Mouse (Mus musculus) olfactory bulb, adult 2 months (tissue): ENCODE measurements at regions not wholly inside any gene's neighbourhood (a gene's known extent, or its start where the extent isn't known, plus 50 kb on each side); places are given as distances from the start of the nearest gene placed in this dataset.

Source experiments
- H3K27ac ChIP-seq: fragments of 200-500 bp; 2 replicates; pipeline ENCODE4 v1.5.1; 2012; ENCODE audit warnings: low read depth, low read length; ENCODE audit not compliant: insufficient read depth
- H3K4me1 ChIP-seq: fragments of 200-500 bp; 2 replicates; pipeline ENCODE4 v1.6.1; 2012; ENCODE audit warnings: low read length; ENCODE audit not compliant: control insufficient read depth, insufficient read depth
- H3K4me3 ChIP-seq: fragments of 200-500 bp; 2 replicates; pipeline ENCODE4 v1.5.1; 2012; ENCODE audit warnings: mild to moderate bottlenecking, low read depth, low read length, moderate library complexity; ENCODE audit not compliant: insufficient read depth
- CTCF ChIP-seq: fragments of 200-500 bp; IDR thresholded peaks from 2 replicates; pipeline ENCODE4 v1.5.1; 2012; ENCODE audit warnings: low read depth, mild to moderate bottlenecking, low read length, moderate library complexity; ENCODE audit not compliant: insufficient read depth
- POLR2A ChIP-seq: fragments of 200-500 bp; IDR thresholded peaks from 2 replicates; pipeline ENCODE4 v1.6.1; 2012; ENCODE audit warnings: mild to moderate bottlenecking, low read depth, low read length, moderate library complexity; ENCODE audit not compliant: insufficient read depth
- WGBS: fragments of 180-500 bp; shearing (Covaris S2); methylation state at CpG from one replicate; pipeline ENCODE4 v1.1.7; 2018; 5-methylcytosine and 5-hydroxymethylcytosine counted together

- 55% methylated on average over 3 of the region's 3 CpGs for WGBS
- H3K27ac ChIP-seq, result no peak overlapping the region
- H3K4me1 ChIP-seq, result 0 out of 2 replicates have a peak, but pooled peaks cover 3% of the 10 kb centered on the region
- TF ChIP-seq POLR2A (no peak), CTCF (no peak)
- no peak overlapping the region for H3K4me3 ChIP-seq
These were observed 226.5 kb upstream of the Elac2 start for GRCm38 (mm10) chr11:64752299-64752698.

- H3K4me3 ChIP-seq, result no peak overlapping the region
- no peak for TF ChIP-seq CTCF
- TF ChIP-seq POLR2A, result no peak
- WGBS, result 51% methylated on average over 7 of the region's 7 CpGs
- H3K4me1 ChIP-seq, result 0 out of 2 replicates have a peak, but pooled peaks cover 3% of the 10 kb centered on the region
- no peak overlapping the region for H3K27ac ChIP-seq
These were observed 226.0 kb upstream of the Elac2 start for GRCm38 (mm10) chr11:64752816-64753215.

DNA sequence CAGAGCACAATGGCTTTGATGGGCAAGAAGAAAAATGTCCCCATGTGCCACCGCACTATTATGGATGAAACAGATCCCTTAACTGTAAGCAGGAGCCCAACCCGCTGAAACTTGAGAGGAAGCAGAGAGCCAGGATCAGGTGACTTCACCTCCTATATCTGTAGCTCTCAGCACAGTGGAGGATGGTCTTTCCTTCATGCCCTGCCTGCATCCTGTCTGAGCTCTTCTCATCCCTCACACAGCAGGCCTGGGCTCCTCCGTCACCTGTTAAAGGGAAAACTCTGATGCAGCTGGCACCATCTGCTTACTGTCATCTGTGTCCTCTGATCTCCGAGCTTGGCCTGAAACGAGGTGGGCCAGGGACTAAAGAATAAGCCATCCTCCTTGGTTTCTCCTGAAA is 224.8 kb upstream of the Elac2 start:
- Histone ChIP-seq H3K4me3 (no peak overlapping the region), H3K27ac (no peak overlapping the region), H3K4me1 (0 out of 2 replicates have a peak, but pooled peaks cover 3% of the 10 kb centered on the region)
- TF ChIP-seq CTCF (no peak), POLR2A (no peak)
- 85% methylated on average over 5 of the region's 5 CpGs for WGBS

DNA sequence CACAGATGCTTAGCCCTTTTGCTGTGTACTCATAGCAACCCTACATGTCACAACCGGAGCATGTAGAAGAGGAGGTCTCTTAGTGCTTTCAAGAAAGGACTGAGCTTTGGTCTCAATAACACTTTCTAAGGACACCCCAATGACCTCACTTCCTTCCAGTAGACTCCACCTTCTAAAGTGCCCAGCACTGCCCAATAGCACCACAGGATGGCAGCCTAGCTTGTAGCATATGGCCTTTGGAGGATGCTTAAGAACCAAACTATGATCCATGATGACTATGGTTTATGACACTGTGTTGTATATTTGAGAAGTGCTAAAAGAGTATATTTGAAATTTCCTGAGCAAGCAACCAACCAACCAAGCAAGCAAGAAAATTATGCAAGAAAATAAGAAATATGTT is 223.3 kb upstream of the Elac2 start:
- no peak overlapping the region for H3K27ac ChIP-seq
- TF ChIP-seq POLR2A (no peak), CTCF (no peak)
- WGBS, result 94% methylated on average over 1 of the region's 1 CpGs
- no peaks in the 10 kb centered on the region for H3K4me1 ChIP-seq
- H3K4me3 ChIP-seq, result no peak overlapping the region

DNA sequence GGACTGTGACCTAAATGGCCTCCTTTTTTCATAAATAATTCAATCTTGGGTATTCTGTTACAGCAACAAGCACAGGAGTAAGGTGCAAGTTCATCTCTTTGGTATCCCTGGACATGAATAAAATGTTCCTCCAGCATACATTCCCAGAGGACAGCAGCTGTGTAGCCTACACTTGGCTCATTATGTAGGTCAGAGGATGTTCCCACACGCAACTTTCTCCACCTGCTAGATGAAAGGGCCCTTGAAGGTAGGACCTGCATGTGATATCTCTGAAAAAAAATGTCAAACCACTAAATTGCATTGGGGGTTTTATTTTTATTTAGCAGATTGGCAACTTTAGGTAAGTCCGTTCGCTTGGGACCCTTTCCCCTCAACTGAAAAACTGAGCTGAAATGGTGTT is 218.2 kb upstream of the Elac2 start:
- Histone ChIP-seq H3K4me1 (no peaks in the 10 kb centered on the region), H3K27ac (no peak overlapping the region), H3K4me3 (no peak overlapping the region)
- 97% methylated on average over 3 of the region's 3 CpGs for WGBS
- no peak for TF ChIP-seq CTCF
- TF ChIP-seq POLR2A, result no peak

DNA sequence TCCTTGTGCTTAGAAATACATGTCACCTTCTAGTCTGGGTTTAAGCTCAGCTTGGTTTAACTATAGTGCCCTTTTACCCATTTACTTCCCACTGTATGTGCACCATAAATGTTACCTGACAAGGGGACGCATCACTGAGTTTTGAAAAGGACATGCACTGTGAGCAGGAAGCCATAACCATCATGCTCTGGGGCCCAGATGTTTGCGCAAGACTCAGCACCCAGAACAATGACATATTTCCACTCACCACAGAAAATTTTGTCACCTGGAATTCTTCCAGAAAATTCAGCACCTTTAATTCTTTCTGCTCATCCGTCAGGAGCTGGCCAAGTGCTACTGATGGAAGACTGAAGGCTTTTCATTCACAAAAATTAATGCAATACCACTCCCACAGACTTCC is 216.1 kb upstream of the Elac2 start:
- TF ChIP-seq CTCF, result no peak
- TF ChIP-seq POLR2A, result no peak
- WGBS, result 86% methylated on average over 3 of the region's 3 CpGs

DNA sequence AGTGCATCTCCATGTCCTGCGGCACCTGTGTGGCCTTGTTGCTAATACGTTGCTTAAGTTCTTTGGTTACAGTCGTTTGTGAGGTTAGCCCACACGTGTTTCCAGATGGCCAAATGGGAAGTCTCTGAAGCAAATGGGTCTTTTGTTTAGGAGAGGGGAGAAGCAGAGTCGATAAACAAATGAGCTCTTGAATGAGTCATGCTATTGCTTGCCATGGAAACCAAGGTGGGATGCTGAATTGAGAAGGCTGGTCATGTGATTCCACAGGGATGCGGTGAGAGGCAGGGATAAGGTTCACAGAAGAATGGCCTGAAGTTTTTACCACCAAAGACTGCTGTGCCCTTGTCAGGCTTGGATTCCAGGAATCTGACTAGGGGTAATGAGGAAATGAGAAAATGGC is 214.8 kb upstream of the Elac2 start:
- no peak overlapping the region for H3K27ac ChIP-seq
- H3K4me3 ChIP-seq, result no peak overlapping the region
- H3K4me1 ChIP-seq, result no peaks in the 10 kb centered on the region
- TF ChIP-seq CTCF, result no peak
- 31% methylated on average over 6 of the region's 6 CpGs for WGBS

More for the DNA sequence above, 216.1 kb upstream of the Elac2 start:
- Histone ChIP-seq H3K4me3 (no peak overlapping the region), H3K27ac (no peak overlapping the region), H3K4me1 (no peaks in the 10 kb centered on the region)

- TF ChIP-seq POLR2A (no peak), CTCF (no peak)
- WGBS, result 81% methylated on average over 5 of the region's 5 CpGs
- no peak overlapping the region for H3K27ac ChIP-seq
- H3K4me1 ChIP-seq, result no peaks in the 10 kb centered on the region
- no peak overlapping the region for H3K4me3 ChIP-seq
These were observed 202.1 kb upstream of the Elac2 start for GRCm38 (mm10) chr11:64776691-64777090.

- Histone ChIP-seq H3K4me1 (0 out of 2 replicates have a peak, but pooled peaks cover 3% of the 10 kb centered on the region), H3K4me3 (no peak overlapping the region), H3K27ac (no peak overlapping the region)
- TF ChIP-seq POLR2A, result no peak
- 63% methylated on average over 21 of the region's 21 CpGs for WGBS
These were observed 178.4 kb upstream of the Elac2 start for GRCm38 (mm10) chr11:64800246-64801121.

- Histone ChIP-seq H3K27ac (no peak overlapping the region), H3K4me1 (0 out of 2 replicates have a peak, but pooled peaks cover 3% of the 10 kb centered on the region), H3K4me3 (no peak overlapping the region)
- WGBS, result 75% methylated on average over 10 of the region's 10 CpGs
- no peak for TF ChIP-seq POLR2A
- no peak for TF ChIP-seq CTCF
These were observed 177.5 kb upstream of the Elac2 start for GRCm38 (mm10) chr11:64801351-64801750.
